Mouse (Mus musculus) kidney, embryonic 15.5 days (tissue): ENCODE results near the gene Mus81. TPM values are rescaled to one million over a fixed set of nuclear protein-coding genes. Genes with fewer than 3 reads are reported as not detected.

ENCODE experiments used
- ATAC-seq: fragments of 200-750 bp; cut with Nextera tagmentation; replicated peaks from 2 replicates; pipeline ENCODE4 v1.8.0; 2017; ENCODE audit warnings: moderate TSS enrichment; ENCODE audit not compliant: low FRiP score
- H3K27ac ChIP-seq: fragments of 300-500 bp; sonication (generic); 2 replicates; pipeline ENCODE4 v1.5.1; 2015; ENCODE audit warnings: mild to moderate bottlenecking, inconsistent platforms
- H3K27me3 ChIP-seq: fragments of 300-500 bp; sonication (generic); 2 replicates; pipeline ENCODE4 v1.6.1; 2015; ENCODE audit warnings: inconsistent platforms
- H3K36me3 ChIP-seq: fragments of 300-500 bp; sonication (generic); 2 replicates; pipeline ENCODE4 v1.6.1; 2015; ENCODE audit warnings: inconsistent platforms
- H3K4me1 ChIP-seq: fragments of 300-500 bp; sonication (generic); 2 replicates; pipeline ENCODE4 v1.6.1; 2015; ENCODE audit warnings: inconsistent platforms
- H3K4me2 ChIP-seq: fragments of 300-500 bp; sonication (generic); 2 replicates; pipeline ENCODE4 v1.6.1; 2015; ENCODE audit warnings: moderate library complexity, mild to moderate bottlenecking, inconsistent platforms
- H3K4me3 ChIP-seq: fragments of 300-500 bp; sonication (generic); replicated peaks from 2 replicates; pipeline ENCODE4 v1.5.1; 2015; ENCODE audit warnings: mild to moderate bottlenecking, inconsistent platforms
- H3K9ac ChIP-seq: fragments of 300-500 bp; sonication (generic); 2 replicates; pipeline ENCODE4 v1.6.1; 2015; ENCODE audit warnings: mild to moderate bottlenecking, inconsistent platforms
- H3K9me3 ChIP-seq: fragments of 300-500 bp; sonication (generic); replicated peaks from 2 replicates; pipeline ENCODE4 v1.6.1; 2016; ENCODE audit warnings: inconsistent platforms
- WGBS: fragments of 180-500 bp; shearing (Covaris S2); methylation state at CpG from one replicate; pipeline ENCODE4 v1.1.7; 2015; ENCODE audit warnings: mixed read lengths; 5-methylcytosine and 5-hydroxymethylcytosine counted together
- polyA plus RNA-seq: library from polyadenylated mRNA; unstranded; fragments of >200 nt; fragmentation: Nextera tagmentation; extraction: Ambion mirVana; gene quantifications from 2 replicates; pipeline ENCODE4 v1.2.1, GENCODE M21; 2015

The Mus81 gene
- 37.0 and 47.4 TPM in 2 replicates for polyA plus RNA-seq

GRCm38 (mm10) chr19:5487768-5488550, at the start of gene Mus81:
Mus81 (minus strand) TSS chr19:5488402.
- Histone ChIP-seq H3K9me3 (no peaks in the 10 kb centered on the region), H3K4me3 (peak within 1 kb of the TSS; percentile 61), H3K9ac (peak within 1 kb of the TSS; percentile 63), H3K27me3 (no peaks in the 10 kb centered on the region), H3K4me1 (peaks cover 51% of the 10 kb centered on the region), H3K4me2 (peak within 1 kb of the TSS; percentile 76), H3K27ac (peak within 1 kb of the TSS; percentile 100), H3K36me3 (peaks cover 46% of the 10 kb centered on the region)
- ATAC-seq = peak; percentile 81
- WGBS = under 1% methylated on average over 39 of the region's 39 CpGs

- Histone ChIP-seq H3K27ac (no peak overlapping the region), H3K4me3 (no peak overlapping the region), H3K4me1 (peaks cover 17% of the 10 kb centered on the region), H3K9me3 (no peaks in the 10 kb centered on the region), H3K9ac (no peak overlapping the region), H3K27me3 (no peaks in the 10 kb centered on the region), H3K36me3 (no peaks in the 10 kb centered on the region), H3K4me2 (no peak overlapping the region)
- ATAC-seq = no peak
- WGBS = 73% methylated on average over 8 of the region's 8 CpGs
Observed at GRCm38 (mm10) chr19:5532520-5532919, 44.3 kb upstream of the Mus81 start.

DNA sequence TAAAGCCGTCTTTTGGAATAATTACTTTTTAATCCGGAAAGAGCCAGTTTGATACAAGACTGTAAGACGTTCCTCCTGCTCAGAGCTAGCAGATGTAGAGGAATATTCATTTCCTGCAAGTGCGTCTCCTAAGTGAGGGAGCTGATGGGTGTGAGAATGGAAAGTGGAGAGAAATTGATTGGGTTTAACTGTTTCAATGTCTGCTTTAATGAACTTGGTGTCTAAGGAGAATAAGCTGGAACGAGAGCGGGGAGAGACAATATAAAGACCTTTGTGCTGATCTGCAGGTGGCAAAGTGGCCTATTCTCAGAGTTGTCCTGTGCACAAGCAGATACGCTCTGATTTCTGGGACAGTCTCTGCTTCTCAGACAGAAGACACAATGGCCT, 41.9 kb upstream of the Mus81 start:
- no peak for ATAC-seq
- H3K9ac ChIP-seq = no peak overlapping the region
- H3K36me3 ChIP-seq = no peaks in the 10 kb centered on the region
- H3K4me1 ChIP-seq = peaks cover 17% of the 10 kb centered on the region
- H3K9me3 ChIP-seq = no peaks in the 10 kb centered on the region
- peak overlapping the region; percentile 92 for H3K27ac ChIP-seq
- no peaks in the 10 kb centered on the region for H3K27me3 ChIP-seq
- 46% methylated on average over 7 of the region's 7 CpGs for WGBS
- H3K4me3 ChIP-seq = no peak overlapping the region
- H3K4me2 ChIP-seq = peak overlapping the region; percentile 55

DNA sequence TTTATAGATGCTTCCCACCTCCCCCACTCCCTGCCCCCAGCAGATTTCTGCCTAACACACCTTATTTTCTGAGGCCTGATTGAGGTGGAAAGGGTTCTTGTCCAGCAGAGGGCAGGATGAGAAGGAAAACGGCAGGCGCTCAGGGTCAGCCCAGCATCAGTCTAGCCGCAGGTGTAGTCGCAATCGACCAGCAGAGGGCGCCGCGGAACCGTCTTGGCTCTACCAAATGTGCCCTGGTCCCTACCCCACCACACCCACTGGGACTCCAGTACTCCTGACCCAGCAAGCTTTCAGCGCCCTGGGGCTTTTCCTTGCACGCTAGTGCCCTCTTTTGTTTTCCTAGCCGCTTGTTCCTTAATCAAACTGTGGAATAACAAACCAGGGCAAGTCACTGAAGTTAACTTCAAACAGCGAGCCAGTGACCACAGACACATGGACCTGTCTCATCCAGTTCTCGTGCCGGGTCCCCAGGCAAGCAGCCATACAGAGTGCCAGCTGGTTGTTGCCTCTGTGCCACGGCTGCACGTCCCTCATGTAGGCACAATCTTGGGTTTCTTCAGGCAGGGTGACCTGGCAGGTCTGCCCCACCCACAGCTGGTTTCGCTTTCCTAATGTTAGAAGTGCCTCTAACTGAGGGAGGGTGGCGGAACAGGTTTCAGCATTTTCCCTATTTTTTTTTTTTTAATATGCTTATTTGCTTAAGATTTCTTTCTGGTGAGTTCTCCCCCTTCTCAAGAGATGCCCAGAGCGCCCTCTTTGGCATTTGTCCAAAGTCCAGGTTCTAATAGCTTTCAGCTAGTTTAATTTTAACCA, 41.3 kb upstream of the Mus81 start:
- H3K9me3 ChIP-seq = no peaks in the 10 kb centered on the region
- H3K4me3 ChIP-seq = peak overlapping the region; percentile 28
- H3K27ac ChIP-seq = peak overlapping the region; percentile 92
- peak overlapping the region; percentile 55 for H3K4me2 ChIP-seq
- H3K4me1 ChIP-seq = peaks cover 17% of the 10 kb centered on the region
- no peaks in the 10 kb centered on the region for H3K36me3 ChIP-seq
- whole genome bisulfite sequencing = 9% methylated on average over 20 of the region's 20 CpGs
- no peaks in the 10 kb centered on the region for H3K27me3 ChIP-seq
- peak; percentile 97 for ATAC-seq
- 0 out of 2 replicates have a peak overlapping the region, but pooled peaks have one; percentile 25 for H3K9ac ChIP-seq

- H3K27ac ChIP-seq = no peak overlapping the region
- no peaks in the 10 kb centered on the region for H3K36me3 ChIP-seq
- H3K9me3 ChIP-seq = no peaks in the 10 kb centered on the region
- H3K4me2 ChIP-seq = no peak overlapping the region
- H3K27me3 ChIP-seq = no peaks in the 10 kb centered on the region
- H3K9ac ChIP-seq = no peak overlapping the region
- peaks cover 14% of the 10 kb centered on the region for H3K4me1 ChIP-seq
- no peak for ATAC-seq
- no peak overlapping the region for H3K4me3 ChIP-seq
- 56% methylated on average over 5 of the region's 5 CpGs for WGBS
Observed at GRCm38 (mm10) chr19:5525204-5525603, 37.0 kb upstream of the Mus81 start.

DNA sequence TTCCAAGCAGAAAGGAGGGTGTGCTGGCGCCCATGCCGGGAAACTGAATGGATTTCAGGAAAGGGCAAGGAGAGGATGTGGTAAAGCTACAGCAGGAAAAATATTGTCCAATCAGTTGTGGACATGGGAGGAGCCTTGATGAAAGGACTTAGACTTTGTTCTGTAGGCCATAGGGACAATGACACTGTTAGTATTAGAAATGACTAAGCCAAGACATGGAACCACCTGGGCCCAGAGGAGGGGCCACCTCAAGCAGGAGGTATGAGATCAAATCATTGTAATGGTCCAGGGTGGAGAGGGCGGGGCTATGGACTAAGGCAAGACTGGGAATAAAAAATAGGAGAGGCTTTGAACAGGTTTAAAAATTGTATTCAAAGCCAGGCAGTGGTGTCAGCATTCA, 30.5 kb upstream of the Mus81 start:
- no peaks in the 10 kb centered on the region for H3K4me1 ChIP-seq
- no peak for ATAC-seq
- H3K4me2 ChIP-seq = no peak overlapping the region
- 84% methylated on average over 3 of the region's 3 CpGs for WGBS
- no peaks in the 10 kb centered on the region for H3K9me3 ChIP-seq
- no peak overlapping the region for H3K27ac ChIP-seq
- no peak overlapping the region for H3K4me3 ChIP-seq
- H3K27me3 ChIP-seq = no peaks in the 10 kb centered on the region
- H3K36me3 ChIP-seq = no peaks in the 10 kb centered on the region
- H3K9ac ChIP-seq = no peak overlapping the region

- WGBS = 78% methylated on average over 8 of the region's 8 CpGs
- H3K4me3 ChIP-seq = no peak overlapping the region
- no peak overlapping the region for H3K27ac ChIP-seq
- H3K27me3 ChIP-seq = no peaks in the 10 kb centered on the region
- ATAC-seq = no peak
- H3K4me1 ChIP-seq = peaks cover 7% of the 10 kb centered on the region
- no peak overlapping the region for H3K4me2 ChIP-seq
- H3K9me3 ChIP-seq = no peaks in the 10 kb centered on the region
- no peaks in the 10 kb centered on the region for H3K36me3 ChIP-seq
- H3K9ac ChIP-seq = no peak overlapping the region
Observed at GRCm38 (mm10) chr19:5516906-5517505, 28.8 kb upstream of the Mus81 start.

GRCm38 (mm10) chr19:5515840-5516777, 27.9 kb upstream of the Mus81 start:
- ATAC-seq = no peak
- H3K4me1 ChIP-seq = peaks cover 10% of the 10 kb centered on the region
- H3K27ac ChIP-seq = no peak overlapping the region
- H3K4me2 ChIP-seq = no peak overlapping the region
- no peaks in the 10 kb centered on the region for H3K9me3 ChIP-seq
- no peaks in the 10 kb centered on the region for H3K27me3 ChIP-seq
- WGBS = 89% methylated on average over 7 of the region's 7 CpGs
- no peak overlapping the region for H3K4me3 ChIP-seq
- H3K9ac ChIP-seq = no peak overlapping the region
- no peaks in the 10 kb centered on the region for H3K36me3 ChIP-seq

DNA sequence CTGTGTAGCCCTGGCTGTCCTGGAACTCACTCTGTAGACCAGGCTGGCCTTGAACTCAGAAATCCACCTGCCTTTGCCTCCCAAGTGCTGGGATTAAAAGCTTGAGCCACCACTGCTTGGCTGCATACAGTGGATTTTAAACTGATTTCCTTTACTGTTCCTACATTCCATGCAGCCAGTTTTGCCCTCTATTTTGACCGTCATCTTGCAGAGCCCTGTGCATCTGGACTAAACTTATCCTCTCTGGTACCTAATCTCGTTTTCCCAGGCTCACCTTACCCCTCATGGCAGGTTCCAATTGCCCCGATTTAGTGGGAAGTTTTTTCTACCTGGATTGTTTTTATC, 24.8 kb upstream of the Mus81 start:
- no peak overlapping the region for H3K9ac ChIP-seq
- H3K36me3 ChIP-seq = no peaks in the 10 kb centered on the region
- no peaks in the 10 kb centered on the region for H3K9me3 ChIP-seq
- H3K4me1 ChIP-seq = peaks cover 22% of the 10 kb centered on the region
- no peak overlapping the region for H3K4me3 ChIP-seq
- WGBS = 89% methylated on average over 3 of the region's 3 CpGs
- no peak overlapping the region for H3K4me2 ChIP-seq
- no peak overlapping the region for H3K27ac ChIP-seq
- H3K27me3 ChIP-seq = no peaks in the 10 kb centered on the region
- no peak for ATAC-seq

DNA sequence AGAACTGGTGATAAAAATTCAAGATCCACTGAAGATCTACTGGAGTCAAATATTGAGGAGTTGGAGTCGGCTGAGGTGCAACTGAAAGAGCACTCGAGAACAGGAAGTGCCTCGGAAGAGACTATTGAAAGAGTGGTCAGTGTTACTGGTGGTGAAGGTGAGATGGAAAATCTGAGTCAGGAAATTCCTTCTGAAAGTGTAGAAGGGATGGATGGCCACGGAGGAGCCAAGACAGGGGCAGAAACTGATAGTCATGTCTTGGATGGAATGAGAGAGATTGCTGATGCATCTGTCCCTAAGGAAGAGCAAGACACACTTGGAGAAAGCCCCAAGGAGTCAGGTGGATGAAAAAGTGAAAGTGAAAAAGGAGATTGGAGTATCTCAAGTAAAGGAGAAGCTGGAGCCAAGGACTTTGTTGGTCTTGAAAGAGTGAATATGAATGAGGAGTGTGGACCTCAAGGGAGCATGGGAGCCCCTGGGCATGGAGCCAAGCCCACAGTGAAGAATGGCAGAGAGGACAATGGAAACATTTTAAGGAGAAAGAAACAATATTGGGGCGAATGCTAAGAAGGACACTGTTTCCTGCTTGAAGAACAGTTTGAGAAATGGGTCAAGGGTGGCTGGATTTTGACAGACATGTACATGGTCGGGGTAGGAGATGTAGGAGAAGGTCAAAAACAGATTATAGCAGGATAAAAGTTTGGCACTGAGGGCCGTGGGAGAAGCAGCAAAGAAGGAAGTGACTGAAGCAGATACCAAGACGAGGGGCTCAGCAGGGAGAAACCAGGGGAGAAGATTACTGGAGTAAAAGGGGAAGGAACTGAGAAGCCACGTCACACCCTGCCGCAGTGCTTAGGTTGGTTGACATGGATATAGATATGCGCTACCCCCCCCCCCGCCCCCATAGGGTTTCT, 24.1 kb upstream of the Mus81 start:
- Histone ChIP-seq H3K4me1 (peaks cover 22% of the 10 kb centered on the region), H3K27ac (0 out of 2 replicates have a peak overlapping the region, but pooled peaks have one; percentile 5), H3K4me2 (no peak overlapping the region), H3K9ac (no peak overlapping the region), H3K4me3 (no peak overlapping the region), H3K9me3 (no peaks in the 10 kb centered on the region), H3K27me3 (no peaks in the 10 kb centered on the region), H3K36me3 (no peaks in the 10 kb centered on the region)
- WGBS = 82% methylated on average over 12 of the region's 12 CpGs
- ATAC-seq = no peak
